Mouse (Mus musculus) testis, adult 2 months (tissue): ENCODE results near the gene Large1. TPM values are rescaled to one million over a fixed set of nuclear protein-coding genes. Genes with fewer than 3 reads are reported as not detected.
A peak's percentile ranks its signal among the peaks of the same experiment; 100 is the strongest.
"Not testable (repeated sequence)": the region's sequence is repeated elsewhere in the genome, so short reads cannot be mapped to it uniquely, and the experiment has no call there.

Experiments
- H3K27ac ChIP-seq: fragments of 200-500 bp; 2 replicates; pipeline ENCODE4 v1.5.1; 2012; ENCODE audit warnings: low read depth, low read length; ENCODE audit not compliant: control insufficient read depth, insufficient read depth
- H3K27me3 ChIP-seq: fragments of 200-500 bp; 2 replicates; pipeline ENCODE4 v1.6.1; 2012; ENCODE audit warnings: mild to moderate bottlenecking, low read length, moderate library complexity; ENCODE audit not compliant: control insufficient read depth, insufficient read depth
- H3K36me3 ChIP-seq: fragments of 200-500 bp; 2 replicates; pipeline ENCODE4 v1.6.1; 2012; ENCODE audit warnings: mild to moderate bottlenecking, low read length; ENCODE audit not compliant: control insufficient read depth, insufficient read depth
- H3K4me1 ChIP-seq: fragments of 200-500 bp; 2 replicates; pipeline ENCODE4 v1.6.1; 2012; ENCODE audit warnings: low read length; ENCODE audit not compliant: control insufficient read depth, insufficient read depth
- H3K4me3 ChIP-seq: fragments of 200-500 bp; 2 replicates; pipeline ENCODE4 v1.5.1; 2012; ENCODE audit warnings: low read depth, mild to moderate bottlenecking, low read length, moderate library complexity, mixed read lengths; ENCODE audit not compliant: control insufficient read depth
- CTCF ChIP-seq: fragments of 200-500 bp; IDR thresholded peaks from 2 replicates; pipeline ENCODE4 v1.5.1; 2012; ENCODE audit warnings: low read depth, mild to moderate bottlenecking, inconsistent platforms, low read length, moderate library complexity; ENCODE audit not compliant: control insufficient read depth, insufficient read depth, insufficient replicate concordance
- POLR2A ChIP-seq: fragments of 200-500 bp; IDR thresholded peaks from 2 replicates; pipeline ENCODE4 v1.6.1; 2012; ENCODE audit warnings: low read depth, mild to moderate bottlenecking, inconsistent platforms, low read length, moderate library complexity; ENCODE audit not compliant: control insufficient read depth
- polyA plus RNA-seq: library from polyadenylated mRNA; depleted of rRNA; stranded (reverse); fragments of >200 nt; gene quantifications from 2 replicates; pipeline ENCODE4 v1.2.3, GENCODE M21; 2012; rRNA removed

The Large1 gene
- polyA plus RNA-seq = 1.8 and 2.0 TPM in 2 replicates

DNA sequence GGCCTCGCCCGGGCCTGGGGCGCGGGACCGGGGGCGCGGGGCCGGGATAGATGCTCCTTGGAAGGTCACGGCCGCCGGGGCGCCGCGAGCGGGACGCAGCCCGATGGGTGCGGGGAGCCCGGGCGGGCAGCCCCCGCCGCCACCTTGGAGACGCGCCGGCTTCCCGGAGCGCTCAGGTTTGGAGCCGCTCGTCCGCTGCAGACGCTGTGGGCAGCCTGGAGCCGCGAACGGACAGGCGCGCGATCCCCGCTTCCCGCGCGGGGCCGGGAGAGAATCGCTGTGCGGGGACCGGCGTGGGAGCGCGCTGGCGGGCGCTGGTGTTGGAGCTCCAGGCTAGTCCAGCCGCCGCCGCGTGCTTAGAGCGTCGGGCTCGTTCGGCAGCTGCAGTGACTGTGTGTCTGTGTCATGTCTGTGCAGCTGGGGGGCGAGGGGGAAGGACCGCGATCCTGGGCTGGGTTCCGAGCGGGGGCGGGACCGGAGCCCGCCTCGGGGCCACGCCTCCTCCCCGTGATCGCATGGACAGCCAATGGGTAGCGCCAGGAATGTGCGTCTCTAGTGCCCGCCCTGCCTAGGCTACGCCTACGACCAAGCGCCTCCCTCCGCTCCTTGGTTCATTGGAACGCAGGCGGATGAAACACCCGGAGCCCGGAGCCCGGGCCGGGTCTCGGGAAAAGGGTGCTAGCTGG is at the start of gene Large1:
TSS of gene Large1 (minus strand) at position 433 of the 686 bp plus-strand sequence.
- H3K4me3 ChIP-seq = peak within 1 kb of the TSS; percentile 89
- no peak for TF ChIP-seq CTCF
- peak; percentile 57 for TF ChIP-seq POLR2A
- no peaks in the 10 kb centered on the region for H3K36me3 ChIP-seq
- no peaks in the 10 kb centered on the region for H3K27me3 ChIP-seq
- peaks cover 22% of the 10 kb centered on the region for H3K4me1 ChIP-seq
- peak within 1 kb of the TSS; percentile 69 for H3K27ac ChIP-seq

DNA sequence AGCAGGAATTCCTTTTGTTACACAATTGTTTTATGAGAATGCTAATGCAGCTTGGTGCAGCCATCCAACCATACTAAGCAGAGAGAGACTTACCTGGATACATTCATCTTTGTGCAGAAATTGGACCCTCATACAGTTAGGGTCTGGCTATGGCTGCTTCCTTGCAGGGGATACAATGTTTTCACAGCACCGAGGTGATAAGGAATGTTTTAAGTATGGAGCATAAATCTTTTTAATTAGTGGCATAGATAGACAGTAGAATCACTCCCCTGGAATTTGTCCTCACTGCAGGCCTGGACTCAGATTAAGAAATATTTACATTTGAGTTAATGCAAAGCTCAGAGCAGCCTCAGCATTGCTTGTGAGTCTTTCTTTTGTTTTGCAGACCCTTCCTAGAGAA is 47.0 kb upstream of the Large1 start:
- no peak for TF ChIP-seq CTCF
- no peak for TF ChIP-seq POLR2A

DNA sequence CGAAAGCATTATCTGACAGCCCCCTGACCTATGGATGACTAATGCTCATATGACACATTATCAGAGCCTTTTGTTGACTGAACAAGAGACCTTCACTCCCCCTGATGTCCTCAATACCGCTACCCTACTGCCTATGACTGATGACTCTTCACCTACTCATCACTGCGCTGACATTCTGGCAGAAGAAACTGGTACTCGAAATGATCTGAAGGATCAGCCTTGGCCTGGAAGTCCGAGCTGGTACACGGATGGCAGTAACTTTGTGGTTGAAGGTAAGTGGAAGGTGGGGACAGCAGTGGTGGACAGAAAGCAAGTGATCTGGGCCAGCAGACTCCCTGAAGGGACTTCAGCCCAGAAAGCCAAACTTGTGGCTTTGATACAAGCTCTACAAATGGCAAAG is 19.7 kb upstream of the Large1 start:
- H3K4me3 ChIP-seq, H3K27me3 ChIP-seq, H3K4me1 ChIP-seq, H3K36me3 ChIP-seq, H3K27ac ChIP-seq: not testable (repeated sequence)

More for the DNA sequence above, 47.0 kb upstream of the Large1 start:
- no peak overlapping the region for H3K4me3 ChIP-seq
- H3K27me3 ChIP-seq = no peaks in the 10 kb centered on the region
- no peaks in the 10 kb centered on the region for H3K36me3 ChIP-seq
- H3K27ac ChIP-seq = no peak overlapping the region
- no peaks in the 10 kb centered on the region for H3K4me1 ChIP-seq

DNA sequence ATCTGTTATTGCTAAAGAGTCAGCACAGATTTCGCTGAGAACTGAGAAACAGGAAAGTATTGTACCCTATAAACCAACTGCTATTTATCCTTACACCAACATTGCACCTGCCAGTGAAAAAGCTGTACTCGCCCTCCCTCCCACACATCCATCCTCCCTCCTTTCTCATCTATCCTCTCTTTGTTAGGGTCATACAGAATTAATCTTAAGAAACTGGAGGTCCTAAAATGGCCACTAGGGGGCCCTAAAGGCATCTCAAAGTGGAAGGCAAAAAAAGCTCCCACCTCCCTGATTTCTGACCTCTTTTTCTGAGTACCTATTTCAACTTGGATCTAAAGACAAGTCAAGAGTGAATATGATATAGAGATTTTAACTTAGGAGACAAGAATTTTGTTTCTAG is 2.6 kb upstream of the Large1 start:
- no peaks in the 10 kb centered on the region for H3K36me3 ChIP-seq
- no peak overlapping the region for H3K4me3 ChIP-seq
- peaks cover 22% of the 10 kb centered on the region for H3K4me1 ChIP-seq
- H3K27ac ChIP-seq = no peak overlapping the region
- no peaks in the 10 kb centered on the region for H3K27me3 ChIP-seq
- TF ChIP-seq POLR2A (no peak), CTCF (no peak)

DNA sequence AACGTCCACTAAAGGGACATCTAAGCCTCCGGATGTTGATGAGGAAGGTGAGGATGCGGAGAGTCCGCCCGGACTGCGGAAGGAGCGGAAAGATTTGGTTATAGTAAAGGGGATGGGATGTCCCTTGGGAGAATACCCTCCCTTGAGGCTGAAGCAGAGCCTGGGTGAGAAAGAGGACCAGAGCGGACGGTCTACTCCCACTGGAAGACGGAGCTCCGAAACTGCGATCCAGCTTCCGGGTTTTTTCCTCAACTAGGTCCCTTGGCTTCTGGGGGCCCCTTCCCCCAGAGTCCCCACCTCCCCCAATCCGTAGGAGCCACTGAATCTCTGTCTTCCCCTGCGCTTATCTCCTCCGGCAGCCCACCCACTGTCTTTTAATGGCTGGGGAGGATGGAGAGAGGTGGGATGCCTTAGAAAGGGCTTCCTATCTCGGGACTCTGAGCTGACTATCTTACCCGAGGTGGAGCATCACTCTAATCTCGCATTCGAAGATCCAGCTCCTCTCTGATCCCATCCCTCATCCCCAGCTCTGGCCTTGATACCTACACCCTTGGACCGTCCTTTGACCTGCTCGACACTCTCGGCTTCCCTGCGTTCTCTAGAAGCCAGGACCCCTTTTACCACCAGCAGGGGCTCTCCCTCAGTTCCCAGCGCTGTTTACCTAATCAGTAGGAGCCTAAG is 1.0 kb upstream of the Large1 start:
- H3K36me3 ChIP-seq = no peaks in the 10 kb centered on the region
- no peak for TF ChIP-seq CTCF
- TF ChIP-seq POLR2A = no peak
- H3K27me3 ChIP-seq = no peaks in the 10 kb centered on the region
- peaks cover 22% of the 10 kb centered on the region for H3K4me1 ChIP-seq
- H3K27ac ChIP-seq = peak overlapping the region; percentile 69; the same call in 1 of the 2 replicates
- peak overlapping the region; percentile 89 for H3K4me3 ChIP-seq

DNA sequence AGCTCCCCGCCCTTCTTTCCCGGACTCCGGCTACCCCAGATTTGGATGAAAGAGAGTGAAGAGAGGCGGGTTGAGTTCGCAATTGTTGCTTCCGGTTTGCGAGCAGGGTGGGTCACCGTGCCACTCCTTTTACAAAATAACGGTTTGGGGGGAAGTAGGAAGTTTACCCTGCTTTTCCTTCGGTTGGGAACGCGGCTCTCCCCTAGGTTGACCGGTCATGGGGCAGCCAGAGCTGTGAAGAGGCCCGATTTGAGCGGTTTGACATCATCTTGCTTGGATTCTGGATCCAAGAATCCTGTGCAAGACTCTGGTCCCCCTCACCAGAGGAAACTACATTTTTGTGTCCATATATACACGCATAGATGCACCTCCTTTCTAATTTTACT is 447 bp upstream of the Large1 start:
- Histone ChIP-seq H3K27ac (peak overlapping the region; percentile 69), H3K4me3 (peak overlapping the region; percentile 89), H3K4me1 (peaks cover 22% of the 10 kb centered on the region), H3K27me3 (no peaks in the 10 kb centered on the region), H3K36me3 (no peaks in the 10 kb centered on the region)
- no peak for TF ChIP-seq CTCF
- TF ChIP-seq POLR2A = no peak

DNA sequence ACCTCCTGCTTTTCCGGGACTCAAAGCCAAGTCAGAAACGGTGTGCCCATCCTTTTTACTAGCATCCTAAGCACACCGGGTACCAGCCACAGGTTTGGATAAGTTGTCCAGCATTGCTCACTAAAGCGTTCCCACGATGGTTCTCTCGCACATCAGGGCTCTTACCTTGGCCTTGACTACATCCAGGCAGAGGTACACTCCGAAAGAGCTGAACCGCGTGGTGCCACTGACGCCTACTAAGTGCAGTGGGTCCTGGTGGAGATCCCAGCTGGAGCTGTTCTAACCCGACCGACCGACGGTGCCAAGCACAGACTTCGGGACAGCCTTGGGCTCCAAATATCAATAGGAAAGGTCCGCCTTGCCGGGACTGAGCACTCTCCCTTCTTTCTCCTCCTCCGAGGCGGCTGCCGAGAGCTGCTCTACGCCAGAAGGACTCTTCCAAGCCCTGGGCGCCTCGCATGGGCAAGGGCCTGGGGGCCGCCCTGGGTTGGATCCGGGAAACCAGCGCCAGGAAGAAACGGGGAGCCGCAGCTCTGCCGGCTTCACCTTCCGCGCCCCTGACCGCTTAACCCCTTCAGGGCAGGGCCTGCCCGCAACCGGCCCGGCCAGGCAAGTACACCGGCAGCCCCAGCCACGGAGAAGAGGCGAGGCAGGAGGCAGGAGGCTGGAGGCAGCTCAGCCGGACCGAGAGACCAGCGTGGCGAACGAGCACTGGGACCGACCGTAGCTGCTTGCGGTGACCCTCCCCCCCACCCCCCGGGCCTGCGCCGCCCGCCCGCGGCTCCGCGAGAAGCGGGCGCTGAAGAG is 836 bp downstream of the Large1 start:
- no peaks in the 10 kb centered on the region for H3K36me3 ChIP-seq
- H3K27me3 ChIP-seq = no peaks in the 10 kb centered on the region
- no peak for TF ChIP-seq POLR2A
- no peak for TF ChIP-seq CTCF
- no peak overlapping the region for H3K27ac ChIP-seq
- H3K4me1 ChIP-seq = peaks cover 22% of the 10 kb centered on the region
- peak overlapping the region; percentile 89 for H3K4me3 ChIP-seq
